Mouse (Mus musculus): ENCODE measurements around the gene Epor.

DNA sequence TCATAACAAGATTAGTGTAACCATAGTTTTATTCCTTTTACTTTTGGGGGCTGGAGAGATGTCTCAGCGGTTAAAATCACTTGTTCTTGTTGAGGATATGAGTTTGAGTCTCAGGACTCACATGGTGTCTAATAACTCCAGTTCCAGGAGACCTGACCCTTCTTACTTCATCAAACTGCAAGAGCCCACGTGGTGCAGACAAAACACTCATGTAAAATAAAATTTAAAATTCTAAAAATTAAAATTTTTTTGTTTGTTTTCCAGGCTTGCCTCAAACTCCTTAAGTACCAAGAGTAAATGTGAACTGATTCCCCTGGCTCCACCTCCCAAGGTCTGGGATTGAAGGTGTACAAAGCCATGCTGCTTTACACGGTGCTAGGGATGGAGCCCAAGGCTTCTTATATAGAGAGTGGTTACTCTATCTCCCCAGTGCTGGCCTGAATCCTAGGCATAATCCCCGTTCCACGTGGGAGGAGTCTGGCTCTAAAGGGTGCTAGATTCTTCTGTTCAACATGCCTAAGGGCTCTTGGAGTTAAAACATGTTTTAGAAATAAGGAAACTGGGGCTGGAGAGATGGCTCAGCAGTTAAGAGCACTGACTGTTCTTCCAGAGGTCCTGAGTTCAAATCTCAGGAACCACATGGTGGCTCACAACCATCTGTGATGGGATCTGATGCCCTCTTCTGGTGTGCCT lies 44.5 kb downstream of the Epor start:
- no peak for TF ChIP-seq CTCF (IDR thresholded peaks at IDR 0.05; ENCODE audit: low read depth, low read length)
- no peak for TF ChIP-seq POLR2A (IDR thresholded peaks at IDR 0.05; ENCODE audit: borderline replicate concordance, low read depth, low read length)

Data from bone marrow macrophage, adult 2 months (primary cell).